Mouse (Mus musculus) bone marrow macrophage, adult 2 months (primary cell): ENCODE data around the gene Tmem106c.

Source experiments
- CTCF ChIP-seq: IDR thresholded peaks from 2 replicates; pipeline ENCODE4 v1.5.1; 2012; ENCODE audit warnings: low read depth, mild to moderate bottlenecking, low read length, moderate library complexity
- POLR2A ChIP-seq: IDR thresholded peaks from 2 replicates; pipeline ENCODE4 v1.6.1; 2012; ENCODE audit warnings: mild to moderate bottlenecking, low read depth, low read length, borderline replicate concordance

DNA sequence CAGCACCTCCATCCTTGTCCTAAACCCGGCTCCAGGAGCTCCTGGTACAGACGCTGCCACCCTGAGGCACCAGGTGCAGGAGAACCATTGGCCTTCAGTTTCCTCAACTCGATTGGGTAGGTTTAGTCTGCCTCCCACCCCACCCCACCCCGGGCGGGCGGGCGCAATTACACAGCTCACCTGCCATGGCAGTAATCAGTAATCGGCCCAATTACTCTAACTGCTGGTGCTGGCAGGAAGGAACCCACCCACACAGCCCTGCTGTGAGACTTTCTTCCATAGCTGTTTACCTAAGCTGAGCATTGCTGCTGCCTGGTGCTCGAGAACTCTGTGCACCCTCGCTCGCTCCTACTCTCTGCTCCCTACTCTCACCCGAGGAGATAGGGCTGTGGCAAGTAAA, 31.6 kb upstream of the Tmem106c start:
- no peak for TF ChIP-seq POLR2A
- no peak for TF ChIP-seq CTCF
